20 mouse cellular contexts compared by ENCODE assay signal in the genomic region with DNA sequence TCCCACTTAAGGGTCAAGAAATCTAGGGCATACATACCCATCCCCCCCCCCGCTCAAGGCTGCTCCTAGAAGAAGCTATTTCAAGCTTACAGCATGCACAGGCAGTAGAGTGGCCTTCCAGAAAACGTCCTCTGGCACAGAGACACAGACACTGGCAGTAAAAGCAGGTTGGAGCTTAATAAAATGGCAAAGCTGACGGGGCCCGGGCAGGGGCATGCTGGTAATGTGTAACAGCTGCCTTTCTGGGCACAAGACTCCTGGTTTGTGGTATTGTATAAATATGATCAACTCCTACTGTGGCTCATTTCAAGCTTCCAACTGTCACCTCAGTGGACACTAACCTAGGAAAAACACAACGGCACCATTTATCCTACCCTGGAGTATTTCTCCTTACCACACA. TPM values are rescaled to one million over a fixed set of nuclear protein-coding genes. Genes with fewer than 3 reads are reported as not detected.
DNase-seq lines count a peak whose midpoint lies in the region; ATAC-seq and TF ChIP-seq lines count a peak whose summit lies in the region.
"Had no signal": no experiment of that assay in that cellular context is flagged by ENCODE, and none has a peak within 500 bp of the region (broad histone marks: within the 10 kb centered on the region; RNA-seq: fewer than 3 reads in every experiment).

No protein-coding gene starts in this region.

- WGBS in forebrain, postnatal 0 days: 62% methylated on average over 5 of the region's 5 CpGs
- 77% methylated on average over 5 of the region's 5 CpGs for WGBS in forebrain, embryonic 13.5 days
- 73% methylated on average over 5 of the region's 5 CpGs for WGBS in midbrain, postnatal 0 days
- WGBS in midbrain, embryonic 10.5 days: 92% methylated on average over 5 of the region's 5 CpGs

- H3K9ac ChIP-seq in forebrain, postnatal 0 days: no peak overlapping the region
- no peak overlapping the region for H3K9ac ChIP-seq in forebrain, embryonic 13.5 days
- H3K9ac ChIP-seq in midbrain, postnatal 0 days (replicated peaks; ENCODE audit: low read length, poor library complexity, severe bottlenecking): no peak overlapping the region
- H3K9ac ChIP-seq: embryonic facial prominence, embryonic 15.5 days; forebrain, embryonic 12.5 days; heart, embryonic 13.5 days; midbrain, embryonic 15.5 days had no signal

- DNase-seq in forebrain, postnatal 0 days: no peak
- peak; percentile 69 for DNase-seq in midbrain, postnatal 0 days (ENCODE audit: low spot score)
- no peak for DNase-seq in midbrain, embryonic 10.5 days (ENCODE audit: low spot score)
- peak; percentile 70 to 78 for DNase-seq in cerebellum, postnatal 25 days
- DNase-seq in urinary bladder, postnatal 25 days (ENCODE audit: low spot score): no peak
- DNase-seq in adrenal gland, adult (ENCODE audit: inconsistent age in 2 of 2, low spot score in 1 of 2): no peak
- DNase-seq in spleen, postnatal 4 days (ENCODE audit: low spot score in 2 of 2): no peak
- DNase-seq: lung, adult 2 months; right cerebral cortex, postnatal 25 days; thymus, adult 18-20 months had no signal

- H3K4me2 ChIP-seq in forebrain, postnatal 0 days (ENCODE audit: low read depth): no peak overlapping the region
- no peak overlapping the region for H3K4me2 ChIP-seq in forebrain, embryonic 13.5 days
- H3K4me2 ChIP-seq in midbrain, postnatal 0 days (ENCODE audit: low read depth, low read length, poor library complexity, severe bottlenecking): no peak overlapping the region
- H3K4me2 ChIP-seq: embryonic facial prominence, embryonic 15.5 days; forebrain, embryonic 12.5 days; heart, embryonic 13.5 days; midbrain, embryonic 15.5 days had no signal

- H3K4me3 ChIP-seq in forebrain, postnatal 0 days (ENCODE audit: low read depth, low read length): no peak overlapping the region
- no peak overlapping the region for H3K4me3 ChIP-seq in forebrain, embryonic 13.5 days
- H3K4me3 ChIP-seq in midbrain, postnatal 0 days (ENCODE audit: low read depth, low read length): no peak overlapping the region
- no peak overlapping the region for H3K4me3 ChIP-seq in midbrain, embryonic 10.5 days
- H3K4me3 ChIP-seq: embryonic facial prominence, embryonic 15.5 days; forebrain, embryonic 12.5 days; heart, embryonic 13.5 days; midbrain, embryonic 15.5 days had no signal

- TF ChIP-seq CTCF in forebrain, postnatal 0 days (IDR thresholded peaks at IDR 0.05; ENCODE audit: low read depth): no peak
- TF ChIP-seq CTCF in midbrain, postnatal 0 days (IDR thresholded peaks at IDR 0.05): no peak

- no peaks in the 10 kb centered on the region for H3K36me3 ChIP-seq in forebrain, postnatal 0 days (ENCODE audit: insufficient read depth)
- no peaks in the 10 kb centered on the region for H3K36me3 ChIP-seq in forebrain, embryonic 13.5 days (ENCODE audit: poor library complexity, severe bottlenecking)
- no peaks in the 10 kb centered on the region for H3K36me3 ChIP-seq in midbrain, postnatal 0 days (ENCODE audit: insufficient read depth, low read length)
- H3K36me3 ChIP-seq in midbrain, embryonic 10.5 days: no peaks in the 10 kb centered on the region
- H3K36me3 ChIP-seq: embryonic facial prominence, embryonic 15.5 days; forebrain, embryonic 12.5 days; heart, embryonic 13.5 days; midbrain, embryonic 15.5 days had no signal

- ATAC-seq in forebrain, postnatal 0 days: 0 out of 2 replicates have a peak, but pooled peaks have one; percentile 18
- no peak for ATAC-seq in forebrain, embryonic 13.5 days
- no peak for ATAC-seq in midbrain, postnatal 0 days (ENCODE audit: low FRiP score)
- ATAC-seq: intestine, postnatal 0 days; midbrain, embryonic 15.5 days had no signal

- no peaks in the 10 kb centered on the region for H3K9me3 ChIP-seq in forebrain, postnatal 0 days (ENCODE audit: low read length)
- H3K9me3 ChIP-seq in forebrain, embryonic 13.5 days (replicated peaks): no peaks in the 10 kb centered on the region
- no peaks in the 10 kb centered on the region for H3K9me3 ChIP-seq in midbrain, postnatal 0 days (ENCODE audit: low read length)
- no peaks in the 10 kb centered on the region for H3K9me3 ChIP-seq in midbrain, embryonic 10.5 days (replicated peaks)
- H3K9me3 ChIP-seq: embryonic facial prominence, embryonic 15.5 days; forebrain, embryonic 12.5 days; heart, embryonic 13.5 days; midbrain, embryonic 15.5 days had no signal

- no peaks in the 10 kb centered on the region for H3K27me3 ChIP-seq in forebrain, postnatal 0 days (ENCODE audit: insufficient read depth, low read length)
- H3K27me3 ChIP-seq in forebrain, embryonic 13.5 days: no peaks in the 10 kb centered on the region
- no peaks in the 10 kb centered on the region for H3K27me3 ChIP-seq in midbrain, postnatal 0 days (ENCODE audit: insufficient read depth, low read length)
- H3K27me3 ChIP-seq in midbrain, embryonic 10.5 days (ENCODE audit: low read depth, poor library complexity, severe bottlenecking): no peaks in the 10 kb centered on the region
- H3K27me3 ChIP-seq: CH12.LX; embryonic facial prominence, embryonic 15.5 days; forebrain, embryonic 12.5 days; heart, embryonic 13.5 days; midbrain, embryonic 15.5 days had no signal

- H3K4me1 ChIP-seq in forebrain, postnatal 0 days (ENCODE audit: insufficient read depth): no peaks in the 10 kb centered on the region
- peaks cover 4% of the 10 kb centered on the region; the same call in 1 of the 2 replicates for H3K4me1 ChIP-seq in forebrain, embryonic 13.5 days
- H3K4me1 ChIP-seq in midbrain, postnatal 0 days (ENCODE audit: insufficient read depth, low read length): 0 out of 2 replicates have a peak, but pooled peaks cover 2% of the 10 kb centered on the region
- peaks cover 10% of the 10 kb centered on the region for H3K4me1 ChIP-seq in midbrain, embryonic 10.5 days
- H3K4me1 ChIP-seq: embryonic facial prominence, embryonic 15.5 days; heart, embryonic 13.5 days had no signal

- no peak overlapping the region for H3K27ac ChIP-seq in forebrain, postnatal 0 days (ENCODE audit: low read depth, low read length)
- no peak overlapping the region for H3K27ac ChIP-seq in forebrain, embryonic 13.5 days
- no peak overlapping the region for H3K27ac ChIP-seq in midbrain, postnatal 0 days (ENCODE audit: low read depth, low read length)
- H3K27ac ChIP-seq in midbrain, embryonic 10.5 days (replicated peaks): no peak overlapping the region
- H3K27ac ChIP-seq: embryonic facial prominence, embryonic 15.5 days; forebrain, embryonic 12.5 days; heart, embryonic 13.5 days; kidney, postnatal 0 days; macrophage; midbrain, embryonic 15.5 days had no signal

RNA-seq across cellular contexts. Expression of gene Reln, which starts 42.2 kb away (rescaled TPM):
- 155 and 208 TPM in 2 replicates for total RNA-seq in forebrain, postnatal 0 days (2014; rRNA removed)
- 35.6 and 40.5 TPM in 2 replicates for polyA plus RNA-seq in forebrain, postnatal 0 days (2015; fragmentation: Nextera tagmentation; extraction: Ambion mirVana)
- polyA plus RNA-seq in forebrain, embryonic 13.5 days (2015; fragmentation: Nextera tagmentation; extraction: Ambion mirVana): 33.6 and 36.4 TPM in 2 replicates
- total RNA-seq in midbrain, postnatal 0 days (2014; rRNA removed): 157 and 189 TPM in 2 replicates
- polyA plus RNA-seq in midbrain, postnatal 0 days (2015; fragmentation: Nextera tagmentation; extraction: Ambion mirVana): 25.0 and 25.3 TPM in 2 replicates
- polyA plus RNA-seq in midbrain, embryonic 10.5 days (2016; fragmentation: Nextera tagmentation; extraction: Ambion mirVana): 2.4 and 3.9 TPM in 2 replicates
- total RNA-seq: hematopoietic stem cell, adult 5-6 weeks had no signal
- polyA plus RNA-seq: macrophage had no signal

Comparison
In these comparisons a context has a peak if more than half of its experiments do, and no peak if none do; other contexts are left out.
1. DNase-seq: peak in midbrain, postnatal 0 days (single experiment) and cerebellum, postnatal 25 days (2 of 2); none in forebrain, postnatal 0 days (single experiment), midbrain, embryonic 10.5 days (single experiment), urinary bladder, postnatal 25 days (single experiment), adrenal gland, adult (0 of 2) and spleen, postnatal 4 days (0 of 2).